Mouse (Mus musculus) CD4-positive helper T cell, adult 2 months (primary cell): ENCODE measurements around the gene Il23r.

Experiments
- DNase-seq: peaks from one replicate; pipeline ENCODE4 v3.0.0-alpha.2; 2012; ENCODE audit warnings: low read depth, missing footprints, low spot score

The Il23r gene

DNA sequence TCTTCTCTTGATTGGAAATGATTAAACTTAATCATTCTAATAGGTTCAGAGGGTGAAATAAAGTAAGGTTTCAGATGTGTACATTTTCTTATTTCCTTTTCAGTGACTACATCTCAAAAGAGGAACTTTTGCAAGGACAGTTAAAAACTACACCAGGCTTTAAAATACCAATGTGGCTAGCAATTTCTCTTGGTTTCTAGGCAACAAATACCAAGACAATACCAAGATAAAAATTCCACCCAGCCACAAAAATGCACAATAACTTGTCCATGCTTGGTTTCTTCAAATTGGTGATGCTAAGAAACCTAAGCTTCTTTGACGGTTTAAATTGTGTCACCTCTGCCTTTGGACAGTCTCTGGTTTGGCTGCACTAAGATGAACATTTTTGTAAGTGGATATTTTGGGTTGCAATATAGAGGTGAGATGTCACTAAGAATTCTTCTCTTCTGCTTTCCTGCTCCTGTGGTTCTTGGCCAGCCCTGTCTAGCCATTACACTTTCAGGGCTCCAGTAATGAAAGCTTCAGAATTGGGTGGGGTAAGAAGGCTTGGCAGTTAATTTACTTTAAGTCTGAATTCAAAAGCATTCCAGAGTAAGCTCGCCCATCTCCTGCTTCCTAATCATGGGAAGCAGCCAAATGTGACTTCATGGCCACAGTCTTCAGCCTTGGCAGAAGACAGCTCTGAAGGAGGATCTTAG lies 56.8 kb downstream of the Il23r start:
- no peak for DNase-seq

DNA sequence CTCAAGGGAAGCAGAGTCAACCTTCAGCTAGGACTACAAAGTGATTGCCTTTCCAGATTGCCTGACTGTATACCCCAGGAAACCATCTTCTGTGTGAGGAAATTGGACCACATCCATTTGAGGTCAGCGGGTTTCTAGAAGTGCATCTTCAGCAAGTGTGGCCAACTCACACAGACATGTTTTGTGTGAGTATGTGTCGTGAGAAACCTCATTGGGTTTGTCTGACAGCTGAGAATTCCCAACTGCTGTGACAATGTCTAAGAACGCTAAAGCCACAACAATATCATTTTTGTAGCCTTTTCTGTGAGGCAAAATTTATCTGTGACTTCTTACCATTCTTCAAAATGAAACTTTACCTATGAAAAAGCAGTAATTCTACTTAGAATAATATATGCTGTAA lies 59.8 kb downstream of the Il23r start:
- no peak for DNase-seq

DNA sequence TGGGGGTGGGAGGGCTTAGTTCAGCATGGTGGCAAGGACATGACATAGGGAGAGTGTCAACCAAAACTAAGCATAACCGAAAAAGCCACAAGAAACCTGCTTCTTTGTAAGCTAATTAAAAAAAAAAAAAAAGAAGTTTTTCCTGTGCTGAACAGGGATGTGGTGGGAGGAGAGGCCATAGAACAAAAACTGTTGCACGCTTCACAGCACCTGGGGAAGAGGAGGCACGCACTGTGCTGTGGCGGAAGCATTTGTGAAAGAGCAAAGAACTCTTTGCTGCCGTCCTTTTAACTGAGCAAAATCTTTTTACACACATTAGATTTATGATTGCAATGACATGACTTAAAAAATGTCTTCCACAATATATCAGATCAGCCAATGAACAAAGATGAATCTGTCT lies 69.9 kb downstream of the Il23r start:
- DNase-seq: no peak

DNA sequence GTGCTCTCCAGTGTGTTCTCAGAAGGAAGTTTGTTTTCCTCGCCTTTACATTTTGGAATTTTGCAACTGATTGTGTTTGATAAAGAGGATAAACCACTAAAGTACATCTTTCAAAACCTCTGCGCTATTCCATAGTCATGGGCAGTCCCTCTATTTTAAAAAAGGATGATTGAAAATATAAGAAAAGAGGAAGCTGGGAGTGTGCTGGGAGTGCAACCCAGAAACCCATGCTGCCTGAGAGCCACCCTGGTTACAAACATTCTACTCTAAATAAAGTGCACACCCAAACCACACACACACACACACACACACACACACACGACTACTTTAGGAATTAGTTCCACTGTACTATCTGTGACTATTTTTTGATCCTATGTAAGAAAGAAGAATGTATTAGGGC lies 75.1 kb downstream of the Il23r start:
- no peak for DNase-seq

DNA sequence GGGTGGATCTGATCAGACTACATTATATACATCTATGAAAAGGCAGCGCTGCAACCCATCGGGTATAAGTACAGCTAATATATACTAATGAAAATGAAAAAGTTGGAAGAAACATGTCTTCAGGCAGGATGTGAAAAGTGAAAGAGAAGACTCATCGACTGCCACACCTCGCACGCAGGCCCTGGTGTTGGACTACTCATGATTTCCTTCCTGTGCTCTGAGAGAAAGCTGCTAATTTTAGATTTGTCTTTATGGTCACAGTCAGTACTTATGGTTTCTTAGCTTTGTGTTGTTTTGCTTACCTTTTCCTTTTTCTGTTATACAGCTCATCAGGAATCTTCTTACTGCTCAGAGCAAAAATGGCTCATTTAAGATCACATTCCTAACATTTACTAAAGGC lies 76.4 kb downstream of the Il23r start:
- peak; percentile 52 for DNase-seq

DNA sequence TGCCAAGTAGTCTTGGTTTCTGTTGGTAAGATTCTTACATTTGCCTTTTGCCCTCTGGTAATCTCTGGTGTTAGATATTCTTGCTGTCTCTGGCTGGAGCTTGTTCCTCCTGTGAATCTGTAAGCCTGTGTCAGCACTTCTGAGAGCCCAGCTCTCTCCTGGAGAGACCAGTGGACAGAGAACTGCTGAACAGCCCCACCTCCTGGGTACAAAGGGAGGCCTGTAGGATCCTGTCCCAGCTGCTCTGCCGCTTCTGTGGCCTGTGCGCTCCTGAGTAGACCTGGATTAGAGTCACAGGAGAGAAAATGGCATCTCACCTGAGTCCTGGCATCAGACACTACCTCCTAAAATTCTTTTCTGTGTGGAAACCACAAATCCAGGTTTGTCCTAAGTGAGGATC lies 78.3 kb downstream of the Il23r start:
- no peak for DNase-seq

DNA sequence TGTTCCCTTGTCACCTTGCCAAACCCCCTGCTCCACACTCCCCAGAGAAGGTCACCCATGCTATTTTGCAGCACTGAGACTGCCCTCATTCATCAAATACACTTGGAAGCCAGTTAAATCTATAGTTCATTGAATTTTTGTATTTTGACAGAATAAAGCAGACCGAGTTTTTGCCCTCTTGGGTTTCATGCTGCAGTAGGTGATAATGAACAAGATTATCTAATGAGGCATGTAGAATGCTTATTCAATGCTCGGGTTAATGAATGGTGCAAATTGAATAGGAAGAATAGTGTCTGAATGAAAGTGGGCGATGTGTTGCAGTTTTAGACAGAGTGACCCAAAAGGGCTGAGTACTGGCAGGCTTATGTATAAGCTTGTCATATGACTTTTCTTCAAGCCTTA lies 86.4 kb downstream of the Il23r start:
- DNase-seq: no peak

DNA sequence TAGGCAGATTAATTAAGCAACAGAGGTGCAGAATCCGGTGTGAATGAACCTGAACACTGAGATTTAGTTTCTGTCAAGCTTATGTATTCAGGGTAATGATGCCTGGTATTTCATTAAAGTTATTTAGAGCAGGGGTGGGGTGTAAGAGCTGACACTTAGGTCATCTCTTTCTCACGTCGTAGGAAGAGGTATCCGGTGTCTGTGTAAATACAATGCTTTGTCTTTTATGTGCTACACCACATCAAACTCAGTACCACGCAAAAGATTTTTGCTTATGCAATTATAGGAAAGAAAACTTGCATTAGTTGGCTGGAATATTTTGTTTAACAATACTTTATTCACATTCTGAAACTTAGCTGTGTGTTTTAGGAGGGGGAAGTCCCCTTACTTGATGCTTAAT lies 92.1 kb downstream of the Il23r start:
- peak; percentile 66 for DNase-seq

DNA sequence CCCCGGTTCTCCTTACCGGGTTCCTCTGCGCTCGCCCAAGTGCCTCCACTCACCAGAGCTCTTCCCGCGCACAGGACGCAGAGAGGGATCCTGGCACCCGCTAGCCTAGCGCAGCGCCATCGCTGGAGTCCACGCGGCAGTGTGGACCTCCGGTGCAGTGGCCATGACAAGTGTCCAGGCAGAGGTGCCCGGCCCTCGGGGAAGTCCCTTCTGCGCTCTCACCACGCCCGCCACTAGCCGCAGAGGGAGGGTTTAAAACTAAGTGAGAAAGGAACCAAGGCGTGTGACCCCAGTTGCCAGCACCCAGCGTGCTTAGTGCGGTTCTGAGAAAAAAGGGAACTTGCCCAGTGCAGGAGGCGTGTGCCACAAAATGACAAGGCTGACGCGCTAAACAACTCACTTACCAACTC lies 115.7 kb downstream of the Il23r start, which contains the start of gene Il12rb2:
Gene Il12rb2 (minus strand): TSS at position 207 of the 410 bp plus-strand sequence.
- peak; percentile 49 for DNase-seq
